Mouse (Mus musculus) kidney, embryonic 16.5 days (tissue): ENCODE measurements at regions not wholly inside any gene's neighbourhood (a gene's known extent, or its start where the extent isn't known, plus 50 kb on each side); places are given as distances from the start of the nearest gene placed in this dataset.

Experiments used
- ATAC-seq: fragments of 200-750 bp; cut with Nextera tagmentation; 2 replicates; pipeline ENCODE4 v1.8.0; 2017; ENCODE audit warnings: moderate TSS enrichment; ENCODE audit not compliant: low FRiP score, low TSS enrichment
- H3K27ac ChIP-seq: fragments of 300-500 bp; sonication (generic); 2 replicates; pipeline ENCODE4 v1.5.1; 2014; ENCODE audit warnings: low read length
- H3K27me3 ChIP-seq: fragments of 300-500 bp; sonication (generic); 2 replicates; pipeline ENCODE4 v1.6.1; 2014; ENCODE audit warnings: low read length, control low read depth, mixed read lengths; ENCODE audit not compliant: insufficient read depth
- H3K36me3 ChIP-seq: fragments of 300-500 bp; sonication (generic); 2 replicates; pipeline ENCODE4 v1.6.1; 2014; ENCODE audit warnings: low read length, control low read depth, mixed read lengths; ENCODE audit not compliant: insufficient read depth
- H3K4me1 ChIP-seq: fragments of 300-500 bp; sonication (generic); 2 replicates; pipeline ENCODE4 v1.6.1; 2014; ENCODE audit warnings: low read length, control low read depth, mixed read lengths; ENCODE audit not compliant: insufficient read depth
- H3K4me2 ChIP-seq: fragments of 300-500 bp; sonication (generic); replicated peaks from 2 replicates; pipeline ENCODE4 v1.6.1; 2014; ENCODE audit warnings: low read depth, low read length
- H3K4me3 ChIP-seq: fragments of 300-500 bp; sonication (generic); 2 replicates; pipeline ENCODE4 v1.5.1; 2014; ENCODE audit warnings: mild to moderate bottlenecking, low read length
- H3K9ac ChIP-seq: fragments of 300-500 bp; sonication (generic); replicated peaks from 2 replicates; pipeline ENCODE4 v1.6.1; 2014; ENCODE audit warnings: low read length
- H3K9me3 ChIP-seq: fragments of 300-500 bp; sonication (generic); 2 replicates; pipeline ENCODE4 v1.6.1; 2016; ENCODE audit warnings: low read length, control low read depth
- WGBS: fragments of 180-500 bp; shearing (Covaris S2); extraction: QIAGEN DNeasy Blood & Tissue Kit; methylation state at CpG from one replicate; pipeline ENCODE4 v1.1.7; 2014; 5-methylcytosine and 5-hydroxymethylcytosine counted together

DNA sequence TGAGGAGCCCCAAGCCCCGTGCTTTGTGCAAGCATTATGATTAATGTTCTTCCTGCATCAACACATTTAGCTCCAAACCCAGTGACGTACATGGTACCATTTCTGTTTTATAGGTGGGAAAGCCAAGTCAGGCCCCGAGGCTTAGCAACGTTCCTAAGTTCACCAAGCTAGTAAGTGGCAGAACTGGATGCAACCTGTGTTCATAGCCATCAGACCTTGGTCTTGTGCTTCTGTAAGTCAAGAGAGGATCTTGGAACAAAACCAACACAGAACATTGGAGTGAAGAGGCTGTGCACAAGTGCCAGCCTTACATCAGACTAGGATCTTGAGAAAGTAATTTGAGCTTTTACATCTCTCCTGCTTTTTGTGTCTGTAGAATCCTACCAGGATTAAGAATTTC is 71.3 kb downstream of the Cdc7 start:
- Histone ChIP-seq H3K9ac (no peak overlapping the region), H3K4me2 (no peak overlapping the region), H3K4me3 (no peak overlapping the region), H3K4me1 (peaks cover 22% of the 10 kb centered on the region), H3K27ac (no peak overlapping the region), H3K27me3 (no peaks in the 10 kb centered on the region), H3K9me3 (no peaks in the 10 kb centered on the region), H3K36me3 (no peaks in the 10 kb centered on the region)
- WGBS, result 19% methylated on average over 4 of the region's 4 CpGs
- no peak for ATAC-seq

GRCm38 (mm10) chr5:107035782-107036181 is 71.7 kb downstream of the Cdc7 start:
- no peak overlapping the region for H3K4me3 ChIP-seq
- peak; percentile 72; the same call in 1 of the 2 replicates for ATAC-seq
- H3K27me3 ChIP-seq, result no peaks in the 10 kb centered on the region
- WGBS, result 18% methylated on average over 6 of the region's 6 CpGs
- H3K27ac ChIP-seq, result no peak overlapping the region
- no peak overlapping the region for H3K4me2 ChIP-seq
- no peaks in the 10 kb centered on the region for H3K36me3 ChIP-seq
- H3K9ac ChIP-seq, result no peak overlapping the region
- H3K9me3 ChIP-seq, result no peaks in the 10 kb centered on the region
- H3K4me1 ChIP-seq, result peaks cover 22% of the 10 kb centered on the region

GRCm38 (mm10) chr5:107036475-107036874 is 72.4 kb downstream of the Cdc7 start:
- Histone ChIP-seq H3K9ac (no peak overlapping the region), H3K27ac (no peak overlapping the region), H3K4me2 (no peak overlapping the region), H3K4me3 (no peak overlapping the region), H3K4me1 (peaks cover 22% of the 10 kb centered on the region), H3K27me3 (no peaks in the 10 kb centered on the region), H3K36me3 (no peaks in the 10 kb centered on the region), H3K9me3 (no peaks in the 10 kb centered on the region)
- no peak for ATAC-seq
- 72% methylated on average over 6 of the region's 6 CpGs for WGBS

GRCm38 (mm10) chr5:107037087-107037486 is 73.0 kb downstream of the Cdc7 start:
- no peak for ATAC-seq
- WGBS, result 75% methylated on average over 6 of the region's 6 CpGs
- H3K27me3 ChIP-seq, result no peaks in the 10 kb centered on the region

DNA sequence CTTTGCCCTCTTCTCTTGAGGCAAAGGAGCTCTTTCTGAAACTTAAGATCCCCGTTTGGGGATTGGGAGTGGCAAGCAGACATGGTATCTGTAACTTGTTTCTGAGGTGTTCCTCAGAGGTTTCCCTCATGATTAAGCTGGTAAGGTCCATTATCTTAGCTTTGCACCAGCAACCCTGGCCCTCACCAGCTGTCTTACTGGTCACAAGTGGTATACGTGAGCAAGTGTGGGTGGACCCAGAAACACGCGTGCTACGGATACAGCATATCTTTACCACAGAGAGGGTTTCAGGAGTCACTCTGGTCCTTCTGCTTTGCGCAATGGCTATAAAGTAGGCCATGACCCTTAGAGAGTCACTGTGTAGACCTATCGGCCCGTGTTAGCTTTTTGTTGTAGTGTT is 75.2 kb downstream of the Cdc7 start:
- no peak for ATAC-seq
- Histone ChIP-seq H3K4me2 (no peak overlapping the region), H3K4me1 (peaks cover 22% of the 10 kb centered on the region), H3K27ac (no peak overlapping the region), H3K4me3 (no peak overlapping the region), H3K27me3 (no peaks in the 10 kb centered on the region), H3K9me3 (no peaks in the 10 kb centered on the region), H3K9ac (no peak overlapping the region), H3K36me3 (no peaks in the 10 kb centered on the region)
- 95% methylated on average over 8 of the region's 8 CpGs for WGBS

More at GRCm38 (mm10) chr5:107037087-107037486, 73.0 kb downstream of the Cdc7 start:
- peaks cover 22% of the 10 kb centered on the region for H3K4me1 ChIP-seq
- no peak overlapping the region for H3K27ac ChIP-seq
- H3K4me3 ChIP-seq, result no peak overlapping the region
- no peak overlapping the region for H3K9ac ChIP-seq
- no peaks in the 10 kb centered on the region for H3K9me3 ChIP-seq
- no peaks in the 10 kb centered on the region for H3K36me3 ChIP-seq
- no peak overlapping the region for H3K4me2 ChIP-seq

DNA sequence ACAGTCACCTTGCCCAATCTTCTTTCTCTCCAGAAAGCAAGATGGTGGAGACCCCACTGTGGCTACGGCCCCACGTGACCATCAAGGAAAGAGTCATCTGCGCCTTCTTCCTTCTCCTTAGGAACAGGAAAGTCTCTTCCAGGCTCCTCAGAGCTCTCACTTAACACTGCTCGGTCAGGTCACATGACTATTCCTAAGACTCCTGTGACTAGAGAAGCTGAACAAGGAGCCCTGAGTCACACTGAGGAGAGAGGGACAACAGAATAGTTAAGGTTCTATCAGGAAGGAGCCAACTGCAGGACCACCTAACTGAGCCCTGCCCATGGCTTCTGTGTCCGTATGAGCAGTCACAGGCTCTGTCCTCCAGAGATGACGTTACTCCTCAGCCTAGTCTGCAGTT is 75.8 kb downstream of the Cdc7 start:
- Histone ChIP-seq H3K9me3 (no peaks in the 10 kb centered on the region), H3K36me3 (no peaks in the 10 kb centered on the region), H3K27me3 (no peaks in the 10 kb centered on the region), H3K27ac (no peak overlapping the region), H3K9ac (no peak overlapping the region), H3K4me2 (no peak overlapping the region), H3K4me1 (peaks cover 17% of the 10 kb centered on the region), H3K4me3 (no peak overlapping the region)
- WGBS, result 90% methylated on average over 6 of the region's 6 CpGs
- ATAC-seq, result no peak

- Histone ChIP-seq H3K4me3 (no peak overlapping the region), H3K4me2 (no peak overlapping the region), H3K9ac (no peak overlapping the region), H3K9me3 (no peaks in the 10 kb centered on the region), H3K27ac (no peak overlapping the region), H3K27me3 (no peaks in the 10 kb centered on the region), H3K4me1 (peaks cover 12% of the 10 kb centered on the region), H3K36me3 (no peaks in the 10 kb centered on the region)
- no peak for ATAC-seq
- WGBS, result 57% methylated on average over 10 of the region's 10 CpGs
These were observed 76.4 kb downstream of the Cdc7 start for GRCm38 (mm10) chr5:107040489-107040888.

DNA sequence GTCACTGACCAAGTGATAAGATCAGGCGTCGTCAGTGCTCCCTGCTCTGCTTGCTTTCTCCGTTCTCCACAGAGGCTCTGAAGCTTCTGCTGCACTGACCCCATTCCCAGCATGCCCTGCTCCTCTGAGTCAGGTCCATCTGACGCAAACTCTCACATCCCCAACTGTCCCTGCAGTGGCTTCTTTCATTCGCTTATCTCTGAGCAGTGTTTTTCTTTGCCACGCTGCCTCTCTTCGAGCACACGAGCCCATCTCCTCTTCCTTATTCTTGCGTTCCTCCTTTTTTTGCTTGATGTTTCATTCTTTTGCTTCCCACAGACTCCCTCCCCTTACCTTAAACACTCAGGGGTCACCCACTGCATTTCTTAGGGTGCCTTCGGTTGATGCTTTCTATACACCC is 81.0 kb downstream of the Cdc7 start:
- Histone ChIP-seq H3K36me3 (no peaks in the 10 kb centered on the region), H3K4me2 (no peak overlapping the region), H3K27ac (no peak overlapping the region), H3K9me3 (no peaks in the 10 kb centered on the region), H3K4me1 (peaks cover 16% of the 10 kb centered on the region), H3K9ac (no peak overlapping the region), H3K4me3 (no peak overlapping the region), H3K27me3 (no peaks in the 10 kb centered on the region)
- 66% methylated on average over 10 of the region's 10 CpGs for WGBS
- ATAC-seq, result no peak

- Histone ChIP-seq H3K4me1 (peaks cover 22% of the 10 kb centered on the region), H3K27me3 (no peaks in the 10 kb centered on the region), H3K36me3 (no peaks in the 10 kb centered on the region), H3K4me3 (no peak overlapping the region), H3K9ac (no peak overlapping the region), H3K9me3 (no peaks in the 10 kb centered on the region), H3K27ac (peak overlapping the region; percentile 72), H3K4me2 (no peak overlapping the region)
- peak; percentile 29; the same call in 1 of the 2 replicates for ATAC-seq
- WGBS, result 14% methylated on average over 4 of the region's 4 CpGs
These were observed 82.4 kb downstream of the Cdc7 start for GRCm38 (mm10) chr5:107046501-107046931.

DNA sequence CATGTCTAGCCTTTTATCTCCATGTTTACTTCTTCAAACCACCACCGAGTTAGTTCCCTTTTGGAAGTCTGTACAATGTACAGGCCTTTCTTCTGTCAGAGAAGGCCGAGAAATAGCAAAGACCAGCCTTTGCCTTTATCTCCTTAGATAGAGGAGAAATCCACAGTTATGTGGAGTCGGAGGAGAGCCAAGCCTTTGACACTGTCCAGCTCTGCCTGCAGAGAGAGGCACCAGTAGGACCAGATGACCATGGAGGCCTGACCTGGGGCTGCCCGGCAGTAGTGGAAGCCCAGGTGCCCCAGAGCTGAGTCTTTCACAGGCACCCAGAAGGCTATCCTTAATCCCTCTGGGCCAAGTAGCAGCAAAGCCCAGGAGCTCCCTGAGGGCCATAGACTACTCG is 84.5 kb downstream of the Cdc7 start:
- H3K4me3 ChIP-seq, result no peak overlapping the region
- peaks cover 29% of the 10 kb centered on the region for H3K4me1 ChIP-seq
- no peak overlapping the region for H3K27ac ChIP-seq
- H3K9me3 ChIP-seq, result no peaks in the 10 kb centered on the region
- H3K27me3 ChIP-seq, result no peaks in the 10 kb centered on the region
- H3K9ac ChIP-seq, result no peak overlapping the region
- H3K4me2 ChIP-seq, result no peak overlapping the region
- WGBS, result 86% methylated on average over 5 of the region's 5 CpGs
- no peaks in the 10 kb centered on the region for H3K36me3 ChIP-seq
- no peak for ATAC-seq
